Mouse (Mus musculus): ENCODE measurements around the gene Cdsn. TPM values are rescaled to one million over a fixed set of nuclear protein-coding genes. Genes with fewer than 3 reads are reported as not detected.

Cdsn gene
- polyA plus RNA-seq, 1 experiment from 2014 or later = 2.1 TPM

DNA sequence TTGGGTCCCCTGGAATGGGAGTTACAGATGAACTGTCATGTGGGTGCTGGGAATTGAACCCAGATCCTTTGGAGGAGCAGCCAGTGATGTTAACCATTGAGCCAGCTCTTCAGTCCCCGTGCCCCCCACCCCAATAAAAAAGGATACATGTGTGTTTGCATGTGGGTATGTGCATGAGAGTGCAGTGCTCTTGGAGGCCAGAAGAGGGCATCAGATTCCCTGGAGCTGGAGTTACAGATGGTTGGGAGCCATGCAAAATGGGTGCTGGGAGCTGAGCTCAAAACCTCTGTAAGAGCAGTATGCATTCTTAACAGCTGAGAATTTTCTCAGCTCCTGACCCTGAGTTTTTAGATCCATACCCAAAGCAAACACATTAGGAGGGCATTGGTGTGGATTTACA, 35.4 kb downstream of the Cdsn start:
- 82% methylated on average over 1 of the region's 1 CpGs for WGBS
- no peak for ATAC-seq (ENCODE audit: insufficient read depth, low FRiP score, low read depth)
- no peak overlapping the region for H3K27ac ChIP-seq

DNA sequence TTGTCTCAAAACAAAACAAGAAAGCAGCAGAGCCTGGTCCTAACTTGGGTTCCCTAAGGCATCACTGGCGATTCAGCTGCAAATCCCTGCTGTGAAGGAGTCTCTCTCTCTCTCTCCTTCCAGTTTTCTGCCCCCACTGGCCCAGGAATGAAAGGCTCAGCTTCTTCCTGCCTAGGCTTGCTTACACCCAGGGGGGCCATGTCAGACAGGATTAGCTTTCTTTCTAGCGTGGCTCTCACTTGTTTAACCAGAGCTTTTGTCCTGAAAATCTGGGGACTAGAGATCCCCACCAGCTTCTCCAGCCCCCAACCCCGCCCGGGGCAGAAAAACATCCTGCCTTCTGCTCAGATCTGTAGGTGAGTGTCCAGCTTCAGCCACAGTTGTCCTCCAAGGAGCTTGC, 36.5 kb downstream of the Cdsn start:
- H3K4me2 ChIP-seq = no peak overlapping the region
- H3K27ac ChIP-seq = no peak overlapping the region
- 40% methylated on average over 4 of the region's 4 CpGs for WGBS
- ATAC-seq (ENCODE audit: insufficient read depth, low FRiP score, low read depth) = no peak
- H3K4me1 ChIP-seq = no peaks in the 10 kb centered on the region
- no peak overlapping the region for H3K9ac ChIP-seq
- no peaks in the 10 kb centered on the region for H3K27me3 ChIP-seq (replicated peaks)
- H3K9me3 ChIP-seq = no peaks in the 10 kb centered on the region
- H3K4me3 ChIP-seq (replicated peaks) = no peak overlapping the region
- H3K36me3 ChIP-seq = no peaks in the 10 kb centered on the region

More for the DNA sequence above, 35.4 kb downstream of the Cdsn start:
- Histone ChIP-seq H3K27me3 (replicated peaks) (no peaks in the 10 kb centered on the region), H3K4me1 (no peaks in the 10 kb centered on the region), H3K4me3 (replicated peaks) (no peak overlapping the region), H3K9ac (no peak overlapping the region), H3K4me2 (no peak overlapping the region), H3K9me3 (no peaks in the 10 kb centered on the region), H3K36me3 (no peaks in the 10 kb centered on the region)

DNA sequence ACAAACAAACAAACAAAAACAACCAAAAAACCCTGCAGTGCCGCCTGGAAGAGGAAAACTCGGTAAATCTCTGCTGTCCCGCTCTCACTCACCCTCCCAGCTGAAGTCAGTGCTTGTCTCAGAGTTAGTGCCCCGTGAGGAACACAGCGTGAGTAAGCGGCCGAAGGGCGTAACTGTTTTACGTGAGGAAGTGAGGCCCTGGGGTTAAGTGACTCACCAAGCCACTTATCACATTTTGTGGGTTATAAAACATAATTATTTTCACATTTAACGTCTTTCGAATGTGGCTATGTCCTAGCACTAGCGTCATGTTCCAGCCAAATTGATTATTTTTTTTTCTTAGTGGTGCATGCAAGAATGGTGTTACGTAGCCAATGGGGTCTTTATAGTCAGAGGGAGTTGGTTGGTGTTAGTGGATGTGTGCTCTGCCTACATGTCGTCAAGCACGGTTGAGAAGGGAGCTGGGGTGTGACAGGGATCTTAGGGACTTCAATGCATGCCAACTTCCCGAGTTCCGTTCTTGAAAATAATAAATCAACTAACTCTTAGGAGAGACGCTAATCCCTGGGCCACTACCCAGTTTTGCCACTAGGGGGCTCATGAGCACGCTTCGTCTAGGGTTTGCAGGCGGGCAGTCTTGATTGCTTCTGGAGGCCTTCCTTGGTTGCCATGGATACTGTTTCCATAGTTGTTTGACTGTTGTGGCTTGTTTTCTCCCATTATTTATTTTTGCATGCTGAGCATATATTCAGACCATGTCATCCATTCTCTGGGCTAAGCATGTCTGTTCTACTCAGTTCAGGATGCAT, 38.7 kb downstream of the Cdsn start:
- H3K4me1 ChIP-seq = no peaks in the 10 kb centered on the region
- H3K27me3 ChIP-seq (replicated peaks) = no peaks in the 10 kb centered on the region
- H3K4me2 ChIP-seq = peak overlapping the region; percentile 25; the same call in 1 of the 2 replicates
- 44% methylated on average over 21 of the region's 21 CpGs for WGBS
- no peaks in the 10 kb centered on the region for H3K36me3 ChIP-seq
- peak; percentile 52; the same call in 1 of the 2 replicates for ATAC-seq (ENCODE audit: insufficient read depth, low FRiP score, low read depth)
- H3K4me3 ChIP-seq (replicated peaks) = no peak overlapping the region
- H3K27ac ChIP-seq = peak overlapping the region; percentile 76
- no peaks in the 10 kb centered on the region for H3K9me3 ChIP-seq
- no peak overlapping the region for H3K9ac ChIP-seq

DNA sequence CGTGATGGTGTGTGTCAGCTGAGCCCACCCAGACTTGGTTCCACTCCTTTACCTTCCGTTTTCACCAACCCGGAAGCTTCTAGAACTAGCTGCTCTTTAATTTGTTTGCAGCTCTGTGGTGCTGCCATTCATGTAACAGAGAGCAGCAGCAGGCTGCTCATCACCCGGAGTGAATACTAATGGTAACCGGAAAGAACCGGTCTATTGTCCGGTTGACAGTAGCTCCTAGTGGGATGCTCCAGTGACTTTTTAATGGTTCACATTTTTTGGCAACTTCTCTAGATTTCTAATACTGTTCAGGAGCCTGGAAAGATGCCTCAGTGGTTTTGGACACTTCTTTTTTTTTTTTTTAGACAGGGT, 39.3 kb downstream of the Cdsn start:
- WGBS = 94% methylated on average over 7 of the region's 7 CpGs
- H3K9me3 ChIP-seq = no peaks in the 10 kb centered on the region
- no peak overlapping the region for H3K4me2 ChIP-seq
- no peak overlapping the region for H3K4me3 ChIP-seq (replicated peaks)
- H3K4me1 ChIP-seq = no peaks in the 10 kb centered on the region
- no peaks in the 10 kb centered on the region for H3K36me3 ChIP-seq
- ATAC-seq (ENCODE audit: insufficient read depth, low FRiP score, low read depth) = no peak
- no peak overlapping the region for H3K9ac ChIP-seq
- no peak overlapping the region for H3K27ac ChIP-seq
- no peaks in the 10 kb centered on the region for H3K27me3 ChIP-seq (replicated peaks)

DNA sequence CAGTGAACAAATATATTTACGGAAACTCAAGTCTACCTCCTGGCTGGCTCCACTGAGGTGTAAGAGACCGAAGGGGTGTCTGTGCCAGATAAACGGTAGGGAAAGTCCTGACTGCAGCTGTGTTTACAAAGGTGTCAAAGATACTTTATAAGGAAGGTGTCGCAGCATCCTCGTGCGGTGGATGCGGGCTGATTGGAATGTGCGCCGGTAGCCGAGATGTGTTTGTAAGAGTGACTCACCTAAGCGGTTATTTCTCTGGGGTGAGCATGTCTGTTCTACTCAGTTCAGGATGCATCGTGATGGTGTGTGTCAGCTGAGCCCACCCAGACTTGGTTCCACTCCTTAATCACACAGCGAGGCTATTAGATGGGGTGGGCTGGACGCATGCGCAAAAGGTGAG, 39.8 kb downstream of the Cdsn start:
- no peak overlapping the region for H3K9ac ChIP-seq
- H3K9me3 ChIP-seq = no peaks in the 10 kb centered on the region
- WGBS = 63% methylated on average over 15 of the region's 15 CpGs
- no peaks in the 10 kb centered on the region for H3K36me3 ChIP-seq
- H3K4me1 ChIP-seq = no peaks in the 10 kb centered on the region
- H3K4me2 ChIP-seq = no peak overlapping the region
- no peaks in the 10 kb centered on the region for H3K27me3 ChIP-seq (replicated peaks)
- no peak for ATAC-seq (ENCODE audit: insufficient read depth, low FRiP score, low read depth)
- H3K27ac ChIP-seq = no peak overlapping the region
- no peak overlapping the region for H3K4me3 ChIP-seq (replicated peaks)

DNA sequence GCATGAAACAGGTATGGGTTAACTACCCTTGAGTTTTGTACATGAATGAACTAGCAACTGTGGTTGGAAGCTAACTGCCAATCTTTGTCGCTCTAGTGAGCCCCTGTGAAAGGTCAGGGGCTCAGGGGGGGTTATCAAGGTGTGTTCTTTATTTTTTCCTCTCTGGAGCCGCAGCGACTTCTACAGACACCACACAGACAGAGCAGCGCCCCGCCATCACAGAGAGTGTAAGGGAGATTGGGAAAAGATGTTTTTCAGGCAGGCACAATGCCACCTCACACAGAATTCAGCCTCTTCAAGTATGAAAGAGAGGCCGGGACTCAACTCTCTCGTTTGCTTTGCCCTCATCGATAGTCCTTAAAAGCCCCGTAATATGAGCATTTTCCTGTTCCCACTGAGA, 40.2 kb downstream of the Cdsn start:
- ATAC-seq (ENCODE audit: insufficient read depth, low FRiP score, low read depth) = no peak

DNA sequence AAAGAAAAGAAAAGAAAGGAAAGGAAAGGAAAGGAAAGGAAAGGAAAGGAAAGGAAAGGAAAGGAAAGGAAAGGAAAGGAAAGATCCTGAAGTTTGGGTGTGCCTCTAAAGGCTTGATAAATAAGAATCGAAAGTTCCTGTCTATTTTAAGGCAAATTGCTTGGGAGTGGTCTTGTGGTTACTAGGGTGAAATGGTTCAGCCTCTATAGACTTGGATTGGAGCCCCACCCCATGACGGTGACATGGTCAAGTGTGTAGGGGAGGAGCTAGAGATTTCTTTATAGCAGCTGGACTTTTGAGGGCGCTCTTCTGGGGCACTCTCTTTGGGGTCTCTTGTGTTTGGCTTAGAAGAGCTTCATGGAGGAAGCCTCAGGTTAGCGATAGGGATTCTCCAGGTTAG, 41.9 kb downstream of the Cdsn start:
- no peak for ATAC-seq (ENCODE audit: insufficient read depth, low FRiP score, low read depth)
- Histone ChIP-seq H3K9me3 (no peaks in the 10 kb centered on the region), H3K4me1 (no peaks in the 10 kb centered on the region), H3K4me2 (no peak overlapping the region), H3K27me3 (replicated peaks) (no peaks in the 10 kb centered on the region), H3K36me3 (no peaks in the 10 kb centered on the region), H3K9ac (no peak overlapping the region), H3K27ac (no peak overlapping the region), H3K4me3 (replicated peaks) (no peak overlapping the region)
- 26% methylated on average over 4 of the region's 4 CpGs for WGBS

More for the DNA sequence above, 40.2 kb downstream of the Cdsn start:
- Histone ChIP-seq H3K4me3 (replicated peaks) (no peak overlapping the region), H3K9ac (no peak overlapping the region), H3K4me1 (no peaks in the 10 kb centered on the region), H3K27me3 (replicated peaks) (no peaks in the 10 kb centered on the region), H3K9me3 (no peaks in the 10 kb centered on the region), H3K4me2 (no peak overlapping the region), H3K27ac (no peak overlapping the region), H3K36me3 (no peaks in the 10 kb centered on the region)
- 71% methylated on average over 9 of the region's 9 CpGs for WGBS

DNA sequence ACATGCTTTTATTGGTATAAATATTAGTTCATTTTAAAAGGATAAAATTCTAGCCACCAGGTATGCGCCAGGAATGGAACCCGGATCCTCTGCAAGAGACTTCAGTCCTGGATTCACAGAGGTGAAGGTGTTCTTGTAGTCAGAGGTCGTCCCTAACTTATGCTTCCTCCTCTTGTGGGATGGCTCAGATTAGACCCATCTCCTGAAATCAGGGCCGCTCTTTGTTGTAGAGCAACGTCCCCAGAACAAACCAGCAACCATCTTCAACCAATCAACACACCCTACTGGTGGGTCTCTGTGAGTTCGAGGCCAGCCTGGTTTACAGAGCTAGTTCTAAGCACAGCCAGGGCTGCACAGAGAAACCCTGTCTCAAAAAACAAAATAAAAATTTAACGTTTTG, 42.5 kb downstream of the Cdsn start:
- Histone ChIP-seq H3K36me3 (no peaks in the 10 kb centered on the region), H3K9me3 (no peaks in the 10 kb centered on the region), H3K9ac (no peak overlapping the region), H3K4me3 (replicated peaks) (no peak overlapping the region), H3K4me2 (no peak overlapping the region), H3K4me1 (no peaks in the 10 kb centered on the region), H3K27me3 (replicated peaks) (no peaks in the 10 kb centered on the region), H3K27ac (no peak overlapping the region)
- WGBS = 82% methylated on average over 7 of the region's 7 CpGs
- no peak for ATAC-seq (ENCODE audit: insufficient read depth, low FRiP score, low read depth)

DNA sequence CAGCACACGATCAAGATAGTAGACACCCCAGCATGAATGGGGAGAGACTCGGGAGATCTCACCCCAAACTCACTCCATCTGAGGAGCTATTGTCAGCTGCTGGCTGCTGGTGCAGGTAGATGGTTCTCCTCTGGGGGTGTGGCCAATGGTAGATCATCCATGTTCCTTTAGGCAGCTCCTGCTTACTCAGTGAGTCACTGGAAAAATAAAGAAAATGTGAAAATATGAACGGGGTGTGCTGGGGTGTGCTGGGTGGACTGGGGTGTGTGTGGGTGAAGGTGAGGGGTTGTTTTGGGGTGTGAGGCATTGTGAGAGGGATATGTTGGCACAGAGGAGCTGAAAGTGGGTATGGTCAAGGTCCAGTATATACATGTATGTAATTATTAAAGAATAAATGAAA, 45.5 kb downstream of the Cdsn start:
- 89% methylated on average over 3 of the region's 3 CpGs for WGBS
- H3K27me3 ChIP-seq (replicated peaks) = no peaks in the 10 kb centered on the region
- 0 out of 2 replicates have a peak overlapping the region, but pooled peaks have one; percentile 1 for H3K27ac ChIP-seq

DNA sequence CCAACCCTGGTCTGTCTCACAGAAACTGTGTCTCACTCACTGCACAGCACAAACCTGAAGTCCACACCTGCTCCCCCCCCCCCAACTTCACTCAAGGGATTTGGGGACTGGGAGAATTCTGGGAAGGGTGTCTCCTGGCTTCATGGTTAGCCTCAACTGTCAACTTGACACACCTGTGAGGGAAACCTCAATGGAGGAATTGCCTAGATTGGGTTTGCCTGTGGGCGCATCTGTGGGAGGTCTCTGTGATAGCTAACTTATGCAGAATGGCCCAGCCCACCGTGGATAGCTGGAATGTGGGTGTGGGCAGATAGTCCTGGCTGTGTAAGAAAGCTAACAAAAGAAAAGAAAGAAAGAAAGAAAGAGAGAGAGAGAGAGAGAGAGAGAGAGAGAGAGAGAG, 49.3 kb downstream of the Cdsn start, which contains the start of gene Sfta2:
Gene Sfta2, plus strand, starts transcription at position 301 of the 400 bp plus-strand sequence.
- Histone ChIP-seq H3K9ac (no peak within 1 kb of the TSS), H3K27me3 (replicated peaks) (no peaks in the 10 kb centered on the region), H3K4me2 (peak within 1 kb of the TSS; percentile 23; the same call in 1 of the 2 replicates), H3K27ac (peak within 1 kb of the TSS; percentile 63; the same call in 1 of the 2 replicates), H3K36me3 (no peaks in the 10 kb centered on the region), H3K4me1 (no peaks in the 10 kb centered on the region), H3K4me3 (replicated peaks) (no peak within 1 kb of the TSS), H3K9me3 (no peaks in the 10 kb centered on the region)
- ATAC-seq (ENCODE audit: insufficient read depth, low FRiP score, low read depth) = peak; percentile 49; the same call in 1 of the 2 replicates
- 30% methylated on average over 2 of the region's 2 CpGs for WGBS

More for the DNA sequence above, 45.5 kb downstream of the Cdsn start:
- Histone ChIP-seq H3K4me3 (replicated peaks) (no peak overlapping the region), H3K4me1 (no peaks in the 10 kb centered on the region), H3K4me2 (no peak overlapping the region), H3K9ac (no peak overlapping the region), H3K9me3 (no peaks in the 10 kb centered on the region), H3K36me3 (no peaks in the 10 kb centered on the region)
- no peak for ATAC-seq (ENCODE audit: insufficient read depth, low FRiP score, low read depth)

DNA sequence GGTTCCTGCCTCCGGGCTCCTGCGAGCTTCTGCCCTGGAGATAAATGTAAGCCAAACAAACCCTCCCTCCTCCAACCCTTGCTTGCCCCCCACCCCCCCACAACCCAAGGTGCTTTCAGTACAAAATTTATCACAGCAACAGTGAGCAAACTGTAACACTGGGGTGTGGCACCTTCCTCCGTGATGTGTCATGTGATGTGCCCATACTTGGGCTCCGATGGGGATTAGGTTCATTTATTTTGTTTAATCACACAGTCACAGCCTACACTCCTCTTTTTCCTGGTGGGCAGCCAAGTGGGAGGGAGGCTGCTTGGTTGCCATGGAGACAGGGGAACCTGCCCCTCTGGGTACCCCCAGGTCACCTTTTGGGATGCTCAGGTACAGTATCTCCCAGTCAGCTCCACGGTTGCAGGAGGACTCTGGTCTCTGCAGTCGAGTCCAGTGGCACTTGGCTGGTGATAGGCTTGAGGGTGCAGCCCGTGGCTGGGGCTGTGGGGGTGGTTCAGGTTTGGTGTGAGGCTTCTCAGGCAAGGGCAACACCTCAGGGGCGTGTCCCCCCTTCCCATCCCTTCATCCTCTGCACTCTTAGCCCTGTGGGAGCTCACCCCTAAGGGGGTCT, 49.9 kb downstream of the Cdsn start:
- H3K27ac ChIP-seq = peak overlapping the region; percentile 26; the same call in 1 of the 2 replicates
- WGBS = 27% methylated on average over 8 of the region's 8 CpGs

More for the DNA sequence above, 49.9 kb downstream of the Cdsn start:
- peak; percentile 74 for ATAC-seq (ENCODE audit: insufficient read depth, low FRiP score, low read depth)
- Histone ChIP-seq H3K9ac (no peak overlapping the region), H3K36me3 (no peaks in the 10 kb centered on the region), H3K27me3 (replicated peaks) (no peaks in the 10 kb centered on the region), H3K4me1 (no peaks in the 10 kb centered on the region), H3K4me3 (replicated peaks) (no peak overlapping the region), H3K4me2 (peak overlapping the region; percentile 23; the same call in 1 of the 2 replicates), H3K9me3 (no peaks in the 10 kb centered on the region)
